Mouse (Mus musculus): ENCODE results near the gene Kcnc3. TPM values are rescaled to one million over a fixed set of nuclear protein-coding genes. Genes with fewer than 3 reads are reported as not detected.

Kcnc3 gene
- polyA plus RNA-seq, 1 experiment from 2014 or later, result 2.3 TPM

Other genes starting within 250 kb of the Kcnc3 start
- gene Syt3, start 206.6 kb upstream of the Kcnc3 start, polyA plus RNA-seq (2016; fragmentation: Nextera tagmentation; extraction: Ambion mirVana), result 5.4 and 6.4 TPM in 2 replicates
- 0.74 and 1.3 TPM in 2 replicates for gene 1700008O03Rik, start 204.8 kb upstream of the Kcnc3 start, polyA plus RNA-seq (2016; fragmentation: Nextera tagmentation; extraction: Ambion mirVana)
- 12.0 and 13.5 TPM in 2 replicates for gene Lrrc4b, start 161.6 kb upstream of the Kcnc3 start, polyA plus RNA-seq (2016; fragmentation: Nextera tagmentation; extraction: Ambion mirVana)
- 3.4 and 5.1 TPM in 2 replicates for gene Aspdh, start 125.3 kb upstream of the Kcnc3 start, polyA plus RNA-seq (2016; fragmentation: Nextera tagmentation; extraction: Ambion mirVana)
- gene Josd2, start 122.7 kb upstream of the Kcnc3 start, polyA plus RNA-seq (2016; fragmentation: Nextera tagmentation; extraction: Ambion mirVana), result 56.2 and 58.1 TPM in 2 replicates
- gene Emc10, start 94.1 kb upstream of the Kcnc3 start, polyA plus RNA-seq (2016; fragmentation: Nextera tagmentation; extraction: Ambion mirVana), result 132 and 136 TPM in 2 replicates
- gene Fam71e1, start 94.1 kb upstream of the Kcnc3 start, polyA plus RNA-seq (2016; fragmentation: Nextera tagmentation; extraction: Ambion mirVana), result 32.4 and 35.1 TPM in 2 replicates
- gene Mybpc2, start 66.0 kb upstream of the Kcnc3 start, polyA plus RNA-seq (2016; fragmentation: Nextera tagmentation; extraction: Ambion mirVana), result 0.16 and 0.22 TPM in 2 replicates
- gene Spib, start 58.6 kb upstream of the Kcnc3 start, polyA plus RNA-seq (2016; fragmentation: Nextera tagmentation; extraction: Ambion mirVana), result not detected in 2 replicates
- 94.1 and 96.0 TPM in 2 replicates for gene Pold1, start 41.8 kb upstream of the Kcnc3 start, polyA plus RNA-seq (2016; fragmentation: Nextera tagmentation; extraction: Ambion mirVana)
- gene Nr1h2, start 36.7 kb upstream of the Kcnc3 start, polyA plus RNA-seq (2016; fragmentation: Nextera tagmentation; extraction: Ambion mirVana), result 78.2 and 80.3 TPM in 2 replicates
- 0.45 and 0.60 TPM in 2 replicates for gene Napsa, start 18.3 kb upstream of the Kcnc3 start, polyA plus RNA-seq (2016; fragmentation: Nextera tagmentation; extraction: Ambion mirVana)
- 1.9 and 2.3 TPM in 2 replicates for gene Myh14, start 80.2 kb downstream of the Kcnc3 start, polyA plus RNA-seq (2016; fragmentation: Nextera tagmentation; extraction: Ambion mirVana)
- not detected in 2 replicates for gene Izumo2, start 118.1 kb downstream of the Kcnc3 start, polyA plus RNA-seq (2016; fragmentation: Nextera tagmentation; extraction: Ambion mirVana)
- 38.4 and 43.7 TPM in 2 replicates for gene Vrk3, start 157.7 kb downstream of the Kcnc3 start, polyA plus RNA-seq (2016; fragmentation: Nextera tagmentation; extraction: Ambion mirVana)
- 2.9 and 3.5 TPM in 2 replicates for gene Zfp473, start 160.4 kb downstream of the Kcnc3 start, polyA plus RNA-seq (2016; fragmentation: Nextera tagmentation; extraction: Ambion mirVana)
- 84.9 and 93.4 TPM in 2 replicates for gene Nup62, start 225.4 kb downstream of the Kcnc3 start, polyA plus RNA-seq (2016; fragmentation: Nextera tagmentation; extraction: Ambion mirVana)
- gene Il4i1, start 225.7 kb downstream of the Kcnc3 start, polyA plus RNA-seq (2016; fragmentation: Nextera tagmentation; extraction: Ambion mirVana), result 1.4 TPM in 2 replicates
- 5.6 and 6.3 TPM in 2 replicates for gene Atf5, start 226.0 kb downstream of the Kcnc3 start, polyA plus RNA-seq (2016; fragmentation: Nextera tagmentation; extraction: Ambion mirVana)